Mouse (Mus musculus) CH12F3 (cell line): ENCODE data around the gene Gm17268.

Source experiments
- in situ Hi-C: fragments of 300-500 bp; cut with MboI; formaldehyde crosslinking; loops from 2 replicates; pipeline ENCODE4 v1.14.3; 2020; ENCODE audit warnings: low sequenced_read_pairs

Gene Gm17268

DNA sequence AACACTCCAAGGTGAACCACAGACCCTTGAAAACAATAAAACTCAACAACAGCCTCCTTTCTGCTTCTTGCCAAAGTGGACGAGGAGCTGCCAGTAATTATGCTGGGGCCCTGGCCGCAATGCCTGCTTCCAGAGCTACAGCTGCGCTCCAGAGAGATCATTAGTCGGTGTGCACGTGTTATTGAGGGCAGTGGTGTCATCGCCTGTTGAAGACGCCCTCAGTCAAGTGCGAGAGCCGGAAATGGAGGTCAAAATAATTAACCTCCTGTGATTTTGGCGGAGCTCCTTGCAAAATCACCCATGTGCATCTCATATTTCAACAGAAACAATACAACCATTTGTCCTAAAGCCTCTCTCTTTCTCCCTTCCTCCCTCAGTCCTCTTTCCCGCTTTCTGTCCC lies 56.2 kb downstream of the Gm17268 start:
- in situ Hi-C loops: loop anchor here (10.0 kb wide), 1 partner anchor 203 kb away; no protein-coding TSS in a partner anchor
